Mouse (Mus musculus): ENCODE measurements at regions not wholly inside any gene's neighbourhood (a gene's known extent, or its start where the extent isn't known, plus 50 kb on each side); places are given as distances from the start of the nearest gene placed in this dataset.
A peak's percentile ranks its signal among the peaks of the same experiment; 100 is the strongest.
"Not testable (repeated sequence)": the region's sequence is repeated elsewhere in the genome, so short reads cannot be mapped to it uniquely, and the experiment has no call there.

DNA sequence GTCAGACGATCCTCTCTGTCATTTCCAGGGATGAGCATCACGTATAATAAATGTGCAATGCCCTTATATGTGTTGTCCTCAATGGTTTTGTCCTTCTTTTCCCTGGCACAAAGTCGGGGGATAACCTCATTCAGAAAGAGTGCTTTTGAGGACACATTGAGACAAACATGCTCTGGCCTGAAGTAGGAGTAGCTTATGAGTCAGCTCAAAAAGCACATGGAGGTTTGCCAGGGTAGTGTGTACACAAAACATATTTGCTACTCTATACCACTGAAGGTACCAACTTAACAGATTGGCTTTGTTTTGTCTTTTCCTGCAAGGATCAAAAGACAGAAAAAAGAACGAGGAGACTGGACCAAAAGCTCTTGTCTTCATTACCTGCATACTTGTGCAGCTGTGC lies 682.1 kb upstream of the Grid2 start:
- no peak for TF ChIP-seq EP300 (optimal IDR thresholded peaks at IDR 0.05)
- TF ChIP-seq CTCF (IDR thresholded peaks at IDR 0.05; ENCODE audit: low read depth) = no peak
- H3K36me3 ChIP-seq (ENCODE audit: control insufficient read depth, insufficient read depth, low read length) = no peaks in the 10 kb centered on the region
- no peak overlapping the region for H3K9ac ChIP-seq (ENCODE audit: low read length)
- 46% methylated on average over 4 of the region's 4 CpGs for WGBS
- no peaks in the 10 kb centered on the region for H3K9me3 ChIP-seq (ENCODE audit: control insufficient read depth, low read length)
- ATAC-seq (ENCODE audit: low FRiP score, low TSS enrichment) = no peak
- no peak overlapping the region for H3K27ac ChIP-seq (replicated peaks)
- DNase-seq (ENCODE audit: low spot score) = no peak
- H3K4me3 ChIP-seq (ENCODE audit: low read depth, low read length) = no peak overlapping the region
- no peak overlapping the region for H3K4me2 ChIP-seq (replicated peaks; ENCODE audit: low read depth)
- H3K27me3 ChIP-seq (ENCODE audit: control insufficient read depth, insufficient read depth, low read length) = no peaks in the 10 kb centered on the region
- no peaks in the 10 kb centered on the region for H3K4me1 ChIP-seq (replicated peaks; ENCODE audit: control insufficient read depth, insufficient read depth)

DNA sequence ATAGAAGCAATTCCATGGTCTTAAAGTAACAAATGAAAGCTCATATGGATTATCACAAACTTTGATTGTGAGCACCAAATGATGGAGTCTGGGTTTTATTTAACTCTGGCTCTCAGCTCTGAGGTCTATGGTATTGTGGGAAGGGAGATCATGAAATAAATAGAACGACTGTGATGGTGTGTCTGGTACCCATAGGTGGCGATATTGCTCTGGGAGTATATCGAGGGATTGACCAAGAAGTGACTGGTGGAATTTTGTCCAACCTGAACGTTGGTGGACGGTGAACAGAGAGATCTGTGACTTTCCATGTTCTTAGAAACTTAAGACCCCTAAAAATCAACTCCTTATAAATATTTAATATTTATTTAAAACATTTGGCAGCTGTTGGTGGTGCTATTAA lies 679.5 kb upstream of the Grid2 start:
- DNase-seq (ENCODE audit: low spot score) (peak; percentile 24), ATAC-seq (ENCODE audit: low FRiP score, low TSS enrichment) (no peak)
- H3K27ac ChIP-seq (replicated peaks) = no peak overlapping the region
- H3K4me2 ChIP-seq (replicated peaks; ENCODE audit: low read depth) = no peak overlapping the region
- TF ChIP-seq CTCF (IDR thresholded peaks at IDR 0.05; ENCODE audit: low read depth) = peak; percentile 76
- no peak for TF ChIP-seq EP300 (optimal IDR thresholded peaks at IDR 0.05)
- no peak overlapping the region for H3K4me3 ChIP-seq (ENCODE audit: low read depth, low read length)
- WGBS = 18% methylated on average over 5 of the region's 5 CpGs
- no peaks in the 10 kb centered on the region for H3K36me3 ChIP-seq (ENCODE audit: control insufficient read depth, insufficient read depth, low read length)
- no peak overlapping the region for H3K9ac ChIP-seq (ENCODE audit: low read length)
- no peaks in the 10 kb centered on the region for H3K27me3 ChIP-seq (ENCODE audit: control insufficient read depth, insufficient read depth, low read length)
- no peaks in the 10 kb centered on the region for H3K4me1 ChIP-seq (replicated peaks; ENCODE audit: control insufficient read depth, insufficient read depth)
- H3K9me3 ChIP-seq (ENCODE audit: control insufficient read depth, low read length) = no peaks in the 10 kb centered on the region

DNA sequence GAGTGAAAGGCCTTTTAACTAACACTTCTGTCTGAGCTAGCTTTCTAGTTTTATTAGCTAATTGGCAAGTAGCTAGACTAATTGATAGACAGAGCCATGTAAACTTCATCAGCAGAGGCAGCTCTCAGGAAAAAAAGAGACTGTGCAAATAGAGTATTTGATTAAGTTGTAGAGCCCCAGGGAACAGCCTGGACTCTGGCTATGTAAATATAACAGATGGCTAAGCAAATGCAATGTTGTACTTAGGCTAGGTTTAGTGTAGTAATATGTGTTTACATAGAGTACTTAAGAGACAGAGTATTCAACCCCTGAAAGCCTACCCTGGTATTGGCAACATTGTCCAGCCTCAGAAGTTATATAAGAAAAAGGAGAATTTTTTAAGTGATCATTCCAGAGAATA lies 635.1 kb upstream of the Grid2 start:
- no peak overlapping the region for H3K27ac ChIP-seq (replicated peaks)
- no peak overlapping the region for H3K4me3 ChIP-seq (ENCODE audit: low read depth, low read length)
- no peak overlapping the region for H3K4me2 ChIP-seq (replicated peaks; ENCODE audit: low read depth)
- H3K4me1 ChIP-seq (replicated peaks; ENCODE audit: control insufficient read depth, insufficient read depth) = no peaks in the 10 kb centered on the region
- H3K27me3 ChIP-seq (ENCODE audit: control insufficient read depth, insufficient read depth, low read length) = no peaks in the 10 kb centered on the region
- no peak for TF ChIP-seq EP300 (optimal IDR thresholded peaks at IDR 0.05)
- no peak for TF ChIP-seq CTCF (IDR thresholded peaks at IDR 0.05; ENCODE audit: low read depth)
- no peak for DNase-seq (ENCODE audit: low spot score)
- ATAC-seq (ENCODE audit: low FRiP score, low TSS enrichment) = no peak
- no peaks in the 10 kb centered on the region for H3K36me3 ChIP-seq (ENCODE audit: control insufficient read depth, insufficient read depth, low read length)
- no peak overlapping the region for H3K9ac ChIP-seq (ENCODE audit: low read length)
- no peaks in the 10 kb centered on the region for H3K9me3 ChIP-seq (ENCODE audit: control insufficient read depth, low read length)

DNA sequence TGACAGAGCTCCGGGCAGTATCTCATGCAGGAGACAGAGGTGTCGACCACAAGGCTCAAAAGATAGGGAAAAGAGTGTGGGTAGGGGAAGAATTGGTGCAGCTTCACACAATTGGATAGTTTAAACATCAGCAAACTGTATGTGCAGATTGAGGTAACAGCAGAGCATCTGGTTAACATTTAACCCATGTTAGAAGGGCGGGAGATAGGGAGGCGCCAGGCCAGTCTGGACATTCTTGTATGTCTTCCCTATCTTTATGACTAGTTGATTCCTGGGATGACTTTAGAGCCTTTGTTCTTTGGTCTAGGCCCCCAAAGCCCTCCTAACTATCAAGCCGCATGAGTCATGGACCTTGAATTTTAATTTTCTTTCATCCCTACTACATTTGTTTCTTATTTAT lies 587.6 kb upstream of the Grid2 start:
- not testable (repeated sequence) for H3K27me3 ChIP-seq (ENCODE audit: control insufficient read depth, insufficient read depth, low read length); H3K27ac ChIP-seq (replicated peaks); H3K36me3 ChIP-seq (ENCODE audit: control insufficient read depth, insufficient read depth, low read length); DNase-seq (ENCODE audit: low spot score); H3K4me1 ChIP-seq (replicated peaks; ENCODE audit: control insufficient read depth, insufficient read depth); H3K4me2 ChIP-seq (replicated peaks; ENCODE audit: low read depth); H3K9me3 ChIP-seq (ENCODE audit: control insufficient read depth, low read length); H3K4me3 ChIP-seq (ENCODE audit: low read depth, low read length); ATAC-seq (ENCODE audit: low FRiP score, low TSS enrichment); H3K9ac ChIP-seq (ENCODE audit: low read length)
- 79% methylated on average over 5 of the region's 5 CpGs for WGBS

DNA sequence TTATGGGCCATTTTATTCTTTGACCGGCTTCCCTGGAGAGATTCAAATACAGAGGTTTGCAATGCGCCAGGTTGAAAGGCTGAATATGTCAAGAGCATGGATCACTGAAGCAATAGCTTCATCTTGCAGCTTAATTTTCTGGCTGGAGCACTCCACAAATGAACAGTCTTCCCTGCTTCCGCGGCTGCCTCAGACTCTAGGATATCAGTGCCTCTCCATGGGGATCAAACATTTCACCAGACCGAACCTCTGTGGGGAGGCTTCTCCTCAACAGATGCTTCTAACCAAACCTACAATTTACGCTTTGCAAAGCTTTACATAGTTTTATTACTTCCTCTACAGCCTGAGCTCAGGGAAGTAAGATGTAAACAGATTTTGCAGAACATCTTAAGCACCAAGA lies 537.3 kb upstream of the Grid2 start:
- no peak for ATAC-seq (ENCODE audit: low FRiP score, low TSS enrichment)
- 50% methylated on average over 6 of the region's 6 CpGs for WGBS

DNA sequence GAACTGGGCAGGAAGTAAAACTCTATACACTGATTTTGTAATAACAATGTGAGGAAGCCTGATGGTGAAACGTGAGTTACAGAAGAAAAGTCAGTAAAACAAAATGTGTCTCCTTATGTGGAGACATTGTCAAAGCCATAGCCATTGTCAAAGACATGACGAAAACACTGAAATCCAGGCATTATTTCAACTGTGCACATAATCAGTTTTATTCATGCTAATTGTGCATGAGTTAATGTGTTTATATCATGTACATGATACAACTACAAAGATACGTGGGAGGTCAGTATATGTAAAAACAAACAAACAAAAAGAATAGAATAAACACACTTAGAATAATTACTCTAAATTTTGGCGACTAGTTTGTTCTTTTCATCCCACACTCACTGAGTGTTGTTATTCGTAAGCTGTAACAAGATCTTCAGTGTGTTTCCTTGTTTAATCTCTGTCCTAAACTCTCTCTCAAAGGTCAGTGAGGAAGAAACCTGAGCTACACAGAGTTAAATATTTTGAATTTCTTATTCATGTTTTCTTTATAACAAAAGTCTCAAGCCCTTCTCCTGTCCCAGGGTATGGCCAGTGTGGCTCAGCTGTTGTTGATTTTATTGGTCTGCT lies 536.0 kb upstream of the Grid2 start:
- Histone ChIP-seq H3K27me3 (ENCODE audit: control insufficient read depth, insufficient read depth, low read length) (no peaks in the 10 kb centered on the region), H3K4me2 (replicated peaks; ENCODE audit: low read depth) (no peak overlapping the region), H3K4me1 (replicated peaks; ENCODE audit: control insufficient read depth, insufficient read depth) (no peaks in the 10 kb centered on the region), H3K9ac (ENCODE audit: low read length) (no peak overlapping the region), H3K36me3 (ENCODE audit: control insufficient read depth, insufficient read depth, low read length) (no peaks in the 10 kb centered on the region), H3K4me3 (ENCODE audit: low read depth, low read length) (no peak overlapping the region), H3K9me3 (ENCODE audit: control insufficient read depth, low read length) (no peaks in the 10 kb centered on the region), H3K27ac (replicated peaks) (no peak overlapping the region)
- DNase-seq (ENCODE audit: low spot score) (no peak), ATAC-seq (ENCODE audit: low FRiP score, low TSS enrichment) (no peak)
- WGBS = 50% methylated on average over 5 of the region's 5 CpGs
- TF ChIP-seq EP300 (optimal IDR thresholded peaks at IDR 0.05) = no peak

More for the DNA sequence above, 537.3 kb upstream of the Grid2 start:
- TF ChIP-seq EP300 (optimal IDR thresholded peaks at IDR 0.05) = no peak
- TF ChIP-seq CTCF (IDR thresholded peaks at IDR 0.05; ENCODE audit: low read depth) = no peak
- no peak overlapping the region for H3K4me2 ChIP-seq (replicated peaks; ENCODE audit: low read depth)
- H3K36me3 ChIP-seq (ENCODE audit: control insufficient read depth, insufficient read depth, low read length) = no peaks in the 10 kb centered on the region
- H3K27me3 ChIP-seq (ENCODE audit: control insufficient read depth, insufficient read depth, low read length) = no peaks in the 10 kb centered on the region
- H3K9ac ChIP-seq (ENCODE audit: low read length) = no peak overlapping the region
- no peak overlapping the region for H3K27ac ChIP-seq (replicated peaks)
- no peak for DNase-seq (ENCODE audit: low spot score)
- H3K9me3 ChIP-seq (ENCODE audit: control insufficient read depth, low read length) = no peaks in the 10 kb centered on the region
- no peaks in the 10 kb centered on the region for H3K4me1 ChIP-seq (replicated peaks; ENCODE audit: control insufficient read depth, insufficient read depth)
- H3K4me3 ChIP-seq (ENCODE audit: low read depth, low read length) = no peak overlapping the region
